Mouse (Mus musculus) heart, adult 2 months (tissue): ENCODE measurements around the gene Naa35. TPM values are rescaled to one million over a fixed set of nuclear protein-coding genes. Genes with fewer than 3 reads are reported as not detected.

Experiments used
- DNase-seq, 2 experiments: peaks; one replicate each; pipeline ENCODE4 v3.0.0; 2021
- H3K27ac ChIP-seq: fragments of 200-600 bp; 2 replicates; pipeline ENCODE4 v1.8.1; 2022
- H3K27me3 ChIP-seq: fragments of 200-500 bp; 2 replicates; pipeline ENCODE4 v1.6.1; 2012; ENCODE audit warnings: mild to moderate bottlenecking, low read length, inconsistent platforms, mixed read lengths; ENCODE audit not compliant: control insufficient read depth, insufficient read depth
- H3K36me3 ChIP-seq: fragments of 200-500 bp; 2 replicates; pipeline ENCODE4 v1.6.1; 2012; ENCODE audit warnings: low read length, inconsistent platforms; ENCODE audit not compliant: control insufficient read depth, insufficient read depth
- H3K4me1 ChIP-seq: fragments of 200-500 bp; 2 replicates; pipeline ENCODE4 v1.6.1; 2011; ENCODE audit warnings: low read length; ENCODE audit not compliant: control insufficient read depth, insufficient read depth
- H3K4me3 ChIP-seq: fragments of 200-600 bp; 2 replicates; pipeline ENCODE4 v1.8.1; 2022
- H3K79me2 ChIP-seq: fragments of 200-500 bp; replicated peaks from 2 replicates; pipeline ENCODE4 v1.6.1; 2012; ENCODE audit warnings: mild to moderate bottlenecking, inconsistent platforms, low read length, moderate library complexity, mixed read lengths; ENCODE audit not compliant: control insufficient read depth, insufficient read depth
- H3K9ac ChIP-seq: fragments of 200-500 bp; 2 replicates; pipeline ENCODE4 v1.6.1; 2012; ENCODE audit warnings: low read depth, mild to moderate bottlenecking, control low read depth, inconsistent platforms, low read length, mixed read lengths
- CTCF ChIP-seq: fragments of 200-600 bp; IDR thresholded peaks from 2 replicates; pipeline ENCODE4 v1.8.1; 2022; ENCODE audit warnings: antibody characterized with exemption, mild to moderate bottlenecking, moderate library complexity
- EP300 ChIP-seq: fragments of 200-500 bp; IDR thresholded peaks from 2 replicates; pipeline ENCODE4 v1.6.1; 2011; ENCODE audit warnings: low read depth, low read length, control low read depth; ENCODE audit not compliant: insufficient read depth
- POLR2A ChIP-seq: fragments of 200-500 bp; IDR thresholded peaks from 2 replicates; pipeline ENCODE4 v1.6.1; 2011; ENCODE audit warnings: mild to moderate bottlenecking, low read depth, low read length, control low read depth; ENCODE audit not compliant: insufficient read depth
- WGBS: fragments of 180-500 bp; shearing (Covaris S2); methylation state at CpG from one replicate; pipeline ENCODE4 v1.1.7; 2018; 5-methylcytosine and 5-hydroxymethylcytosine counted together
- intact Hi-C: fragments of 180-260 bp; cut with DNase I; formaldehyde crosslinking; loops from one replicate; pipeline ENCODE4 v1.15.1; 2025
- polyA plus RNA-seq: library from polyadenylated mRNA; depleted of rRNA; stranded (reverse); fragments of >200 nt; gene quantifications from 2 replicates; pipeline ENCODE4 v1.2.3, GENCODE M21; 2012
- total RNA-seq, 2 experiments: library from RNA; stranded (reverse); gene quantifications; 2 replicates each; pipeline ENCODE4 v1.2.3; 2021

The Naa35 gene
- total and polyA plus RNA-seq, 3 experiments, result 28.0 to 106 (median 79.9) TPM

- intact Hi-C loops, result loop anchor here (5.0 kb wide), 1 partner anchor 58 kb away; no protein-coding TSS in a partner anchor
- H3K4me3 ChIP-seq, result peak overlapping the region; percentile 89
These were observed 29.4 kb upstream of the Naa35 start for GRCm38 (mm10) chr13:59555613-59556192.

GRCm38 (mm10) chr13:59556670-59557069 is 28.4 kb upstream of the Naa35 start:
- TF ChIP-seq POLR2A (peak; percentile 27; the same call in 1 of the 2 replicates), EP300 (no peak)
- Histone ChIP-seq H3K79me2 (peaks cover 2% of the 10 kb centered on the region), H3K4me1 (peaks cover 7% of the 10 kb centered on the region), H3K27me3 (no peaks in the 10 kb centered on the region), H3K27ac (peak overlapping the region; percentile 86), H3K36me3 (no peaks in the 10 kb centered on the region), H3K4me3 (peak overlapping the region; percentile 89), H3K9ac (peak overlapping the region; percentile 60)
- intact Hi-C loops, result loop anchor here (1.0 to 5.0 kb wide), 2 partner anchors 29 to 59 kb away; partner anchors contain the start of genes Agtpbp1 and Naa35
- under 1% methylated on average over 45 of the region's 45 CpGs for WGBS
- peak; percentile 63 to 65 for DNase-seq

More at GRCm38 (mm10) chr13:59555613-59556192, 29.4 kb upstream of the Naa35 start:
- TF ChIP-seq CTCF (no peak), EP300 (no peak), POLR2A (no peak)
- DNase-seq, result no peak
- Histone ChIP-seq H3K79me2 (peaks cover 2% of the 10 kb centered on the region), H3K27ac (peak overlapping the region; percentile 86), H3K36me3 (no peaks in the 10 kb centered on the region), H3K9ac (no peak overlapping the region), H3K4me1 (peaks cover 7% of the 10 kb centered on the region), H3K27me3 (no peaks in the 10 kb centered on the region)
- WGBS, result 75% methylated on average over 8 of the region's 8 CpGs

- Histone ChIP-seq H3K27ac (peak overlapping the region; percentile 86), H3K36me3 (no peaks in the 10 kb centered on the region), H3K79me2 (peaks cover 2% of the 10 kb centered on the region), H3K4me1 (peaks cover 7% of the 10 kb centered on the region), H3K27me3 (no peaks in the 10 kb centered on the region), H3K9ac (peak overlapping the region; percentile 60), H3K4me3 (peak overlapping the region; percentile 89)
- intact Hi-C loops, result loop anchor here (1.0 to 5.0 kb wide), 2 partner anchors 28 to 60 kb away; partner anchors contain the start of genes Agtpbp1 and Naa35
- TF ChIP-seq CTCF, result no peak
- TF ChIP-seq EP300, result 0 out of 2 replicates have a peak, but pooled peaks have one; percentile 9
- TF ChIP-seq POLR2A, result peak; percentile 59
- WGBS, result under 1% methylated on average over 33 of the region's 73 CpGs
- DNase-seq, result peak; percentile 92 to 93
These were observed 27.7 kb upstream of the Naa35 start for GRCm38 (mm10) chr13:59557185-59557985.

GRCm38 (mm10) chr13:59558776-59559175 is 26.3 kb upstream of the Naa35 start:
- Histone ChIP-seq H3K27ac (no peak overlapping the region), H3K4me3 (no peak overlapping the region), H3K4me1 (peaks cover 6% of the 10 kb centered on the region), H3K79me2 (no peaks in the 10 kb centered on the region; the same call in 1 of the 2 replicates), H3K9ac (no peak overlapping the region), H3K27me3 (no peaks in the 10 kb centered on the region), H3K36me3 (no peaks in the 10 kb centered on the region)
- intact Hi-C loops, result loop anchor here (5.0 kb wide), 1 partner anchor 61 kb away; no protein-coding TSS in a partner anchor
- TF ChIP-seq POLR2A (no peak), CTCF (no peak), EP300 (no peak)
- 91% methylated on average over 5 of the region's 5 CpGs for WGBS
- no peak for DNase-seq

GRCm38 (mm10) chr13:59562471-59562870 is 22.6 kb upstream of the Naa35 start:
- Histone ChIP-seq H3K27ac (no peak overlapping the region), H3K27me3 (no peaks in the 10 kb centered on the region), H3K9ac (no peak overlapping the region), H3K4me1 (peaks cover 2% of the 10 kb centered on the region; the same call in 1 of the 2 replicates), H3K36me3 (no peaks in the 10 kb centered on the region), H3K4me3 (no peak overlapping the region), H3K79me2 (no peaks in the 10 kb centered on the region)
- TF ChIP-seq EP300 (no peak), POLR2A (no peak), CTCF (no peak)
- no peak for DNase-seq
- 76% methylated on average over 2 of the region's 2 CpGs for WGBS
- intact Hi-C loops, result no loop called here

GRCm38 (mm10) chr13:59564505-59564904 is 20.6 kb upstream of the Naa35 start:
- Histone ChIP-seq H3K4me1 (no peaks in the 10 kb centered on the region; the same call in 1 of the 2 replicates), H3K36me3 (no peaks in the 10 kb centered on the region), H3K9ac (no peak overlapping the region), H3K4me3 (no peak overlapping the region), H3K79me2 (no peaks in the 10 kb centered on the region), H3K27me3 (no peaks in the 10 kb centered on the region), H3K27ac (no peak overlapping the region)
- 66% methylated on average over 4 of the region's 4 CpGs for WGBS
- intact Hi-C loops, result no loop called here
- TF ChIP-seq CTCF (no peak), POLR2A (no peak), EP300 (no peak)
- DNase-seq, result no peak
